Mouse (Mus musculus) adipocyte (in vitro differentiated cells): ENCODE results near the gene Cdc123.
A peak's percentile ranks its signal among the peaks of the same experiment; 100 is the strongest.

Source experiments
- DNase-seq: peaks from one replicate; pipeline ENCODE4 v3.0.0-alpha.2; 2016; ENCODE audit warnings: low spot score

The Cdc123 gene

DNA sequence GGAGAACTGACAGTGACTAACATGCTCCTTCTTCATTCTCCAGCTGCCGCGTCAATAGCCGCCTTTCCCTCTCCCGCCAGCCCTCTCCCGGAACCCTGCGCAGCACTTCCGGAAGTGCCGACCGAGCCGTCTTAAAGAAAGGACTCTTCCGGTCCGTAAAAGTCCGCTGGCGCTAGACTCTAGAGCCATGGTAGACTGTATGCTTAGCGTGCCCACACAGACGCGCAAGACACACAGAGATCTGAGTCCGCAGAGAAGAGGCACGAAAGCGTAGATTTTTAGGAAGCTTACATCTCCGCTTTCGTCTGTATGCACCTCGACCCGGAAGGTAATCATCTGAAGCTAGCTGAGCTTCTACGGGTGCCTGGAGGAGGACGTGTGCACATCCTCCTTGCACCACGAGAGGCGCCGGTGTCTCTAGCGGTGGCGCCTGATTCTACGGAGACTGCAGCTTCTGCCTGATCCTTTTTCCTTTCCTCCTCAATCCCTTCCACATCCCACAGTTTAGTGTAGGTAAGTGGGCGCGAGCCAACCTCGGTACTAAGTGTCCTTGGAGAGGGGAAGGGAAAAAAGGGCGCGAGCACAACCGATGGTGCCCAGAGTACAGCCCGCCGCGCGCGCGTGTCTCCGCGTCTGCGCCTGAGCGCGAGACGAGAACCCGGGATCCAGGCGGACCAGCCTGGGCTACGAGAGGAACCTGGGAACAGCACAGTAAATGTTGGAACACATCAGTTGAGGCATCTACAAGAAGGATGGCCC lies at the start of gene Cdc123, which contains the start of gene Nudt5:
Gene Cdc123 (minus strand): TSS at position 292 of the 759 bp plus-strand sequence.
Gene Nudt5 (plus strand): TSS at position 147 of the 759 bp plus-strand sequence.
- peak; percentile 93 for DNase-seq

DNA sequence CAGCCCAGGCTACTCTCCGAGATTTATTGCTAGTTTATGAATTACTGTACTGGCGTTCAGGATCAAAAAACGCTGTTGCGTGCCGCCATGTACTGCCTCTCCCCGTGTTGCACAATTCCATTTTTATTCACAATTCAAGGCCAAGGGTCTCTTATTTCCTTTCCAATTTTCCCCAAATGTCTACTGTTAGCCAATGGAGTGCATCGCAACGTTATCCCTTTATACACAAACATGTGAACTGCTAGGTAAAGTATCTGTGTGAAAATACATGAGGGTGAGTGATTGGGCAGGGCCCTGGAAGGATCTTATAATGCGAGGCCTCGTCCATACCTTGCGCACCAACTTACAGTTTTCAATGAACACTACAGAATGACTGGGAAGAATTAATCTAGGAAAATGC lies 49.3 kb upstream of the Cdc123 start:
- peak; percentile 28 for DNase-seq

DNA sequence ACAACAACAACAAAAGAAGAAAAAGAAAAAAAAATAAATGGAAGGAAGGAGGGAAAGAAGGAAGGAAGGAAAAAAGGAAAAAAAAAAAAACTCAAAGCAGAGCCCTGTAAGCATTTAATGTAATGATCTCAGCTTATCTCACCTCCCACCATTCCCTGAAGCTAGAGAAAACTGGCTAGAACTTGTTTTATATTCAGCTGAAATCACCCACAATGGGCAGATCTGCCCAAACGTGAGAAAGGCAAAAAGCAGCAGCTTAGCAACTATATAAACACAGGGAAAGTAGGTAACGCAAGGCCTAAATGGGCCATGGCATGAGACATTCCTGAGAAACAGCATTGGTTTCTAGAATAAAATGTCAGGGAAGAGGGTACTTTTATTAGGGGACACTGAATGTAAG lies 44.4 kb upstream of the Cdc123 start:
- no peak for DNase-seq

GRCm38 (mm10) chr2:5888865-5889264 lies 43.9 kb upstream of the Cdc123 start:
- no peak for DNase-seq

DNA sequence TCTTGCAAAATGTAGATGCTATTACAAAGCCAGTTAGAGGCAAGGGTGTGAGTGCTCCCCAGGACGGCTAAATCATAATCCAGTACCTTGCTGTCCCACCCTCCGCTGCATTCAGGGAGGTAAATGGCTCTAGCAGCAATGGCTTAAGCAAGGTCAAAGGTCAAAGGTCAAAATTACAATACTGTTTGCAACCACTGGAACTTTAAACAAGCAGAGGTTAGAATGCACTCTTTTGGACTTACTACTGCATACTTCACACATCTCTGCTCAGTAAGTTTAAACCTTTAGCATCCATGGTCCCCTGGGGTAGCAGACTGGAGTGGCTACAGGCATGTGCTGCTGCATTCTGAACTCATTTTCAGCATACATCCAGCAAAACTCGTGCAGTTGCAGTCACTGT lies 32.5 kb upstream of the Cdc123 start:
- DNase-seq, result no peak

DNA sequence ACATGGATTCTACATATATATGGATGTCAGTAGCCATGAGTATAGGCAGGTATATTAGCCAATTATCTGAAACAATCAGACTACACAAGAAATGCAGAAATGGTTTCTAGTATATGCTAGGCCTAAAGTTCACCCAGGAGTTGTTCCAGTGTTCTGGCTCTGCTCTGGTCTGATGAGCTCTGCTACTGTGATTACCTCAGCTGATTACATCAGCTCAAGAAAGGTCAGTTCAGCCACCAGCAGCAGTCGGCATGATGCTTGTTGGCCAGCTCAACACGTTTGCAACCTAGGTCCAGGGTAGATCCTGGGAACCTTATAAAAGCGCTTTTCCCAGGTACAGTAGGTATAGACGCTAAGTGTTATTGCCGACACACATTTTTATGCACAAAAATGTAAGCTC lies 24.8 kb upstream of the Cdc123 start:
- DNase-seq, result peak; percentile 24

DNA sequence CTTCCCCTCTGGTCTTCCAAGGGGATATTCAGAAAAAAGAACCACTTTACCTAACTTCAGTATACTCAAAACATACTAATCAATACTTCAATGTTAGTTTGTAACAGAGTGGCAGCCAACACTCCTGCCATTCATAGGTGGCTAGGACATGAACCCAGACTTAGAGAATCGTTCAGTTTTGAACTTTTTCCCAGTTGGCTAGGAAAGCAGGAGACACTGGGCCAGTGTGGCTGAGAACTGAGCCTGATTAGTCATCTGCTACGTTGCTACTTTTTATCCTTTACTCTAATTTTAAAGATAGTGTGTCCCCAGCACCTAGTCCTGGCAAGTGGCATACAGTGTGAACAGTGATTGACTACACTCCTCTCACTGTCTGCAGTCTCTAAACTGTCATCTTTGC lies 22.7 kb upstream of the Cdc123 start:
- peak; percentile 72 for DNase-seq

- no peak for DNase-seq
Measured at GRCm38 (mm10) chr2:5862834-5863233, 17.9 kb upstream of the Cdc123 start, which contains the start of gene Gm13199. Gene Gm13199, minus strand, starts transcription at chr2:5862934.

DNA sequence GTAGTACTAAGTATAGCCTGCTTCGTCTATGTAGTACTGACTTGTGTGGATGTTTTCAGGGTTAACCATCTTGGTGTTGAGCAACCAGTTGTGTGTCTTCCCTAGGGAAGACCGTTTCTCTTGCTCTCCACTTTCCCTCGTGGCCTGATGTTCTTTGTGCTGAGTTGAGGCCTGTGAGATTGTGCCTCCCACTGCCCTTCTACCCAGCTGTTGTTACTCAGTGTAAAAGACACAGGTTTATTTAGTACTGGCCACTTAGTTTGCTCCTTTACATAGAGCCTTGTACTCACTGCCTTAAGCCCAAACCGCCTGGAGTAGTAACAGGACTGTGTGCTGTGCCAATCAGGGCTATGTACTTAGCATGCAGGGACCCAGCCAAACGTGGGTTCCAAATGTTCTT lies 6.9 kb upstream of the Cdc123 start:
- DNase-seq, result peak; percentile 79

- peak; percentile 72 for DNase-seq
Measured at GRCm38 (mm10) chr2:5851116-5851515, 6.2 kb upstream of the Cdc123 start.

- DNase-seq, result peak; percentile 30
Measured at GRCm38 (mm10) chr2:5845826-5846225, 862 bp upstream of the Cdc123 start.

DNA sequence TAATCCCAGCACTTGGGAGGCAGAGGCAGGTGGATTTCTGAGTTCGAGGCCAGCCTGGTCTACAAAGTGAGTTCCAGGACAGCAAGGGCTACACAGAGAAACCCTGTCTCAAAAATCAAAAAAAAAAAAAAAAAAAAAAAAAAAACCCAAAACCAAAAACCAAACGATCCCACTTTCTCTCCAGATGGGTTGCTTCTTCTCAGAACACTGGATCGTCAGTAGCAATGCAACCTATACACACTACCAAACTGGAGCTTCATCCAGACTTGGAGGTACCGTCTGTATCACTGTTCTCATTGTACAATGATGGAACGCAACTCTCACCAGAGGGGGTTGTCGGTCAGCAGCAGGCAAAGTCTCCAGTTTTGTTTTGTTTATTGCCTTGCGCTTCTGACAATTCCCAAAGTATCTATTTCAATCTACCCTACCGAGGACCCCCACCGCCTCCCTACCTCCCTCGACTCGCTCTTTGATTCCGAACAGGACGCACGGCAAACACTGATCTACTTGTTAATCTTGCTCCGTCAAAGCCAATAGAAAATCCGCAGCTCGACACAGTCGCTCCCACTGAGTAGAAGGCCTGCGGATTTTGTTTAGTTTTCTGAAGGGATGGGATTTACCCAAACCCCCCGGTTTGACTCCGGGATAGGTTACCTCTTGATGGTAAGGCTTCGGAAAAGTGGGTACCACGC lies 637 bp downstream of the Cdc123 start:
- DNase-seq, result no peak

DNA sequence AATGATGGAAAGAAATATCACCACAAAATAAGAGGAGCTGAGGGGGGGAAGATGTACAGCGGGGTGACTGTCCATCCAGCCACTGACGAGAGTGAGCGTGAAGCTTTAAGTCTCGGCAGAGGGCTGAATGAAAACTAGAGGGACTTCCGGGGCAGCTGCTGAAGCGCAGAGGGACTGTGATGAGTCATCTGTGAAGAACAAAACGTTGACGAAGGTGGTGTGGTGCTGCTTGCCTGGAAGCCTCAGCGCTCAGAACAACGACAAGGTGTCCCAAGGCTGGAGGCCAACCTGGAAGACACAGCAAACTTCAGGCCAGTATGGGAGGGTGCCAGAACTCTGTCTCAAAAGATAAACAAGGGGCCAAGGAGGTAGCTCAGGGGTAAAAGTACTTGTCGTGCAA lies 4.1 kb downstream of the Cdc123 start:
- no peak for DNase-seq

GRCm38 (mm10) chr2:5825265-5825913 lies 19.6 kb downstream of the Cdc123 start:
- peak; percentile 29 for DNase-seq

DNA sequence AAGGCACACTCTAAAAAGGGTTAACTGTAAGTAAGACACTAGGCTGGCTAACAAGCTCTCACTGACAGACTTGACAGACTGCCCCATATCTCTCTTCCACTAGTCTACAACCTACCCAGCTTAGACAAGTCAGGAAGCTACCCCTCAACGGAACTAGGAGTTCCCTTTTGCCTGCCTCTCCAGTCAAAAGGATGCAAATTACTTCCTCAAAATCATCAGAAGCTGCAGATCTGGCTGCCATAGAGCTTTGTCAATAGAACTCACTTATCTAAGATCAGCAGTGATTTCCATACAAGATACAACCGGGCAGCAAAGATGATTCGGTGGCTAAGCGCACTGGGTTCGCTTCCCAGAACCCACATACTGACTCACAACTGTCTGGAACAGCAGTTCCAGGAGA lies 20.3 kb downstream of the Cdc123 start:
- no peak for DNase-seq

DNA sequence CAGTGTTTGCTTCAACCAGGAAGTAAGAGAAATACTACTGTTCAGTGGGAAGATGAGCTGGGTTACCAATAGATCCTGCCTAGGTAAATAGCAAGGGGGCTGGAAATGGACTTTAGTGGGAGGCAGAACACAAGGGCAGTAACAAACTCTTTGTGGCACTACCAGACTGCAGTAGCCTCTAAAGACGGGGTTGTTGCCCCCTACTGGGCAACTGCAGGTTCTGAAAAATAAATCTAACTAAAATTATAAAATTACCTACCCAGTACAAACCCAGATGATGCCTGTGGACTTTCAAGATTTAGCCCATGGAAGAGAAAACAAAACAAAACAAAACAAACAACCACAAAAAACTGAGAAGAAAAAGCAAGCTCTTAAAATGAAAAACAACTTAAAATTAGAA lies 20.8 kb downstream of the Cdc123 start:
- peak; percentile 33 for DNase-seq

DNA sequence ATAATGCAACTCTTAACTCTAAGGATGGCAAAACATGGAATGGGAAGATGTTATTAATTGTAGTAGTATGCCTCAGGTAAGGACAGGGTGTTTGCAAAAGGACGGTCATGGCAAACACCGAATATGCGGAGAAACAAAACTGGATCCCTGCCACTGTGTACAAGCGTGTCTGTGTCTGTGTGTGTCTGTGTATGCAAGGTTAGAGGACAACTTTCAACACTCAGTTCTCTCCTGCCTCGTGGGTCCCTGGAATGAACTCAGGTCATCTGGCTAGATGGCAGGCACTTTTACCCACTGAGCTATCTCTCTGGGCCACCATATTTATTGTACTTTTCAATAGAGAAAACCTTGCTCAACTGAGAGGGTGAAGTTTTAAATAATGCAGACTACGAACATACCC lies 22.5 kb downstream of the Cdc123 start:
- DNase-seq, result no peak

GRCm38 (mm10) chr2:5821264-5821663 lies 23.7 kb downstream of the Cdc123 start:
- no peak for DNase-seq

DNA sequence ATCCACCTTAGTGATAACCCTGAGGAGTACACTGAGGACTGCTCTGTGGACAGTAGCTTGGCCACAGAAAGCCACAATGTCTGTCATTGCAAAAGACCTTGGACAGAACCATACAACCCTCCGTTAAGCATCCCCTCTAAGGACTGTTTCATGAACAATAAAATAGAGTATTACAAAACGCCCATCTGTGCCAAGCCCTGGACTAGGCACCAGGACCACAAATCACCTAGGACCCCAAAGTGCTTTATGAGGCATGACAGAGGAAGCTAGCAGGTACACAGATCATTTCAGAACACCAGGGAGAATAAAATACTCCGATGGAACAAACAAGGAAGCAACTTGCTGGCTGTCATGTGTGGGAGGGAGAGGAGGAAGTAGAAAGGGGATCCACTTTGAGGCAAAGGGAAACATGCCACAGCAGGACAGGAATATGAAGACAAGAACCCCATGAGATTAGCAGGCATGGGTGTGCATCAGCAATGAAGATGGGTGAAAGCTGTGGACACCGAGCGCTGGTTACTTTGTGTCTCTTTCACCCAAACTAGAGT lies 33.7 kb downstream of the Cdc123 start:
- no peak for DNase-seq

DNA sequence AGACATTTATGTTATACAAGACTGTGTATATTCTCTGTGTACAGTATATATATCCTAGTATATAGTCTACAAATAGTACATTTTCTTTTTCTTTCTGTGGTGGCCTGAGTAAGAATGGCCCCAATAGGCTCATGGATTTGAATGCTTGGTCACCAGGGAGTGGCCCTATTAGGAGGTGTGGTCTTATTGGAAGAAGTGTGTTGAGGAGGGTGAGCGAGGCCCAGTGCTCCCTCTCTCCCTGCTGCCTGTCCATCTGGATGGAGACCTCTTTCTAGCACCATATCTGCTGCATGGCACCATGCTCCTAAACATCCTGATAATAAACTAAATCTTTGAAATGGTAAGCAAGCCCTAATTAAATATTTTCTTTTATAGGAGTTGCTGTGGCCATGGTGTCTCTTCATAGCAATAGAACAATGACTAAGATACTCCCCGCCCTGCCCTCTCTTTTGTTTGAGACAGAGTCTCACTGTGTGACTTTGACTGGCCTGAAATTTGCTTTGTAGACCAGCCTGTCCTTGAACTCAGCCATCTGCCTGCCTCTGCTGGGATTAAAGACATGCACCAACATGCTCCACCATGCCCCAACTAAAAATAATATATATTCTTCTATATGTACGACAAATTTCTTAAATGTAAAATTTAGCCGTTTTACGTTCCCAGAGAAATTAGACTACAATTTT lies 34.8 kb downstream of the Cdc123 start:
- DNase-seq, result no peak

DNA sequence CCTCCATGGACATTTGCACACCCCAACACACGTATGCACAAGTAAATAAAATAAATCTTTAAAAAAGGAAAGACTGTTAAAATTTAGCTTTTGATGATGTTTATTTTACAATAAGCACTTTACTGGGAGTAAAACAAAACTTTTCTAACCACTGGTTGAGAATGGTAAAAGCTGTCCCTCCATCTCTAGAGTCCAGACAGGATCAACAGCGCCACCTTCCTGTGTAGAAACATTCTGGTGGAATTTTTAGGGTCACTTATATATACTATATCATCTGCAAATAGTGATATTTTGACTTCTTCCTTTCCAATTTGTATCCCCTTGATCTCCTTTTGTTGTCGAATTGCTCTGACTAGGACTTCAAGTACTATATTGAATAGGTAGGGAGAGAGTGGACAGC lies 38.8 kb downstream of the Cdc123 start:
- peak; percentile 29 for DNase-seq

DNA sequence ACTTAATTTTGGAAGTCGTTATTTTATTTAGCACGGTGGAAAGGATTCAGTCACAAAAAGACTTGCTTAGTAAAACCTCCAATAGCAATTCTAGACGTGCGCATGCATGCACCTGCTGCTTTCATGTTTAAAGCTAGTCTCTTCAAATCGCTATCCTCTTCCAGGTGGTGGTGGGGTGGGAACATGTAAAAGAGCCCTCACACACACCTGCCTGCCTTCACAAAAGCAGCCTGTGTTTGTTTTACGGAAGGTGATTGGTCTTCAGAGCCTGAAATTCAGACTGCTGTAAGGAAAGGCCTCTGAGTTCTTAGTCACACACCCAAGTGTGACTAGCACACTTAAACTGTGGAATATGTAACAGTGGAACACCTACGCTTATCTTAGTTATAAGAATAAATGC lies 39.7 kb downstream of the Cdc123 start:
- DNase-seq, result no peak
